Mouse (Mus musculus): Measurements from ENCODE around the gene Pip4k2a. TPM values are rescaled to one million over a fixed set of nuclear protein-coding genes. Genes with fewer than 3 reads are reported as not detected.

The Pip4k2a gene
- polyA plus RNA-seq, 1 experiment, result 10.4 TPM

- peaks cover 15% of the 10 kb centered on the region for H3K36me3 ChIP-seq (ENCODE audit: control insufficient read depth, insufficient read depth)
- no peak overlapping the region for H3ac ChIP-seq (ENCODE audit: control insufficient read depth, insufficient read length)
- no peaks in the 10 kb centered on the region for H3K27me3 ChIP-seq (ENCODE audit: control insufficient read depth, insufficient read depth, insufficient read length)
- no peak overlapping the region for H3K4me3 ChIP-seq
- TF ChIP-seq MAX (IDR thresholded peaks at IDR 0.05; ENCODE audit: low read depth), result no peak
- no peaks in the 10 kb centered on the region for H3K79me2 ChIP-seq (ENCODE audit: control insufficient read depth, insufficient read depth)
- no peak overlapping the region for H3K4me2 ChIP-seq (ENCODE audit: low read depth)
Measured at GRCm38 (mm10) chr2:18842527-18842926, 155.4 kb downstream of the Pip4k2a start.

DNA sequence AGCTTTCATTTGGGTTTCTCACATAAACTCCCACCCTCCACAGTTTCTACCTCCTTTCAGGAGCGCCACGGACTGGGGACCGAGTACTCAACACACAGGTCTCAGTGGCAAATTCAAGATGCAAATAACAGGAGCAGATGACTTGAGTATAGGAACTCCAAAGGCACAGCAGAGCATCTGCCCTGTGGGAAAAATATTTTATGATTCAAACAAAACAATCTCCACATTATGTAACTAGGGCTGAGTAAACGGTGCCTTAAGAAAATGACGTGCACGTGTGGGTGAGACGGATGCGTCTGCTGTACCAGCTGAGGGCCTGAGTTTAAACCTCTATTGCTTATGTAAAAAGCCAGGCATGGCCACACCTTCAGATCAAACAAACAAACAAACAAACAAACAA is 156.9 kb downstream of the Pip4k2a start:
- no peak for TF ChIP-seq CEBPB (IDR thresholded peaks at IDR 0.05; ENCODE audit: insufficient read depth, poor library complexity, severe bottlenecking)

DNA sequence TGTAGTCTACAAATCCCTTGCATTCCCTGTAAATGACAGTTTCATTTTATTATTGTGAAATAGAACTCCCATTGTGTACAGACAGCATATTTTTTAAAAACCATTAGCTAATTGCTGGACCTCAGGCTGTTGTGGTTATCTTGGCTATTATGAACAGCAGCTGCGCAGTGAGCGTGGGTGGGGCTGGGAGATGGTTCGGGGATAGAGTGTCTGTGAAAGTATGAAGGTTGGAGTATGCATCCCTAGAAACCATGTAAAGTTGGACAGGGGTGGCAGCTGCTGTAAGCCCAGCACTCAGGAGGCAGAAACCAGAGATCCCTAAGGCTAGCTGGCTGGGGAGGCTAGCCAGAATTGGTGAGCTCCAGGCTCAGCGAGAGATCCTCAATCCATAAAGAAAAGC is 158.4 kb downstream of the Pip4k2a start:
- Histone ChIP-seq H3K36me3 (ENCODE audit: control insufficient read depth, insufficient read depth) (peaks cover 4% of the 10 kb centered on the region), H3ac (ENCODE audit: control insufficient read depth, insufficient read length) (no peak overlapping the region), H3K4me3 (no peak overlapping the region), H3K27me3 (ENCODE audit: control insufficient read depth, insufficient read depth, insufficient read length) (no peaks in the 10 kb centered on the region), H3K4me2 (ENCODE audit: low read depth) (peak overlapping the region; percentile 64), H3K79me2 (ENCODE audit: control insufficient read depth, insufficient read depth) (no peaks in the 10 kb centered on the region)
- TF ChIP-seq USF1 (IDR thresholded peaks at IDR 0.05; ENCODE audit: low read depth) (no peak), CEBPB (IDR thresholded peaks at IDR 0.05; ENCODE audit: insufficient read depth, poor library complexity, severe bottlenecking) (peak; percentile 79), MYOD1 (IDR thresholded peaks at IDR 0.05; ENCODE audit: control insufficient read depth in 1 of 3, insufficient read length in 2 of 3, low read depth in 2 of 3) (peak; percentile 75 to 94 (median 91)), TCF12 (IDR thresholded peaks at IDR 0.05; ENCODE audit: insufficient read depth, poor library complexity, severe bottlenecking) (peak; percentile 94), POLR2AphosphoS2 (IDR thresholded peaks at IDR 0.05; ENCODE audit: insufficient read length, low read depth) (no peak), TCF3 (IDR thresholded peaks at IDR 0.05; ENCODE audit: insufficient read length, low read depth) (peak; percentile 64), MYOG (IDR thresholded peaks at IDR 0.05; ENCODE audit: control insufficient read depth in 1 of 3, insufficient read depth in 1 of 3, insufficient read length in 2 of 3, low read depth in 2 of 3) (peak; percentile 36 to 91 (median 89))

More for the DNA sequence above, 156.9 kb downstream of the Pip4k2a start:
- Histone ChIP-seq H3K4me2 (ENCODE audit: low read depth) (no peak overlapping the region), H3K36me3 (ENCODE audit: control insufficient read depth, insufficient read depth) (peaks cover 15% of the 10 kb centered on the region), H3K4me3 (no peak overlapping the region), H3K79me2 (ENCODE audit: control insufficient read depth, insufficient read depth) (no peaks in the 10 kb centered on the region), H3K27me3 (ENCODE audit: control insufficient read depth, insufficient read depth, insufficient read length) (no peaks in the 10 kb centered on the region), H3ac (ENCODE audit: control insufficient read depth, insufficient read length) (no peak overlapping the region)

- no peaks in the 10 kb centered on the region for H3K79me2 ChIP-seq (ENCODE audit: control insufficient read depth, insufficient read depth)
- TF ChIP-seq SRF (IDR thresholded peaks at IDR 0.05; ENCODE audit: control insufficient read depth, insufficient read length, low read depth) (no peak), MYOD1 (IDR thresholded peaks at IDR 0.05; ENCODE audit: control insufficient read depth in 1 of 3, insufficient read length in 2 of 3, low read depth in 2 of 3) (no peak), POLR2AphosphoS2 (IDR thresholded peaks at IDR 0.05; ENCODE audit: insufficient read length, low read depth) (no peak), CEBPB (IDR thresholded peaks at IDR 0.05; ENCODE audit: insufficient read depth, poor library complexity, severe bottlenecking) (no peak), TCF12 (IDR thresholded peaks at IDR 0.05; ENCODE audit: insufficient read depth, poor library complexity, severe bottlenecking) (no peak), USF1 (IDR thresholded peaks at IDR 0.05; ENCODE audit: low read depth) (no peak), E2F4 (IDR thresholded peaks at IDR 0.05; ENCODE audit: insufficient read depth) (no peak), TCF3 (IDR thresholded peaks at IDR 0.05; ENCODE audit: insufficient read length, low read depth) (no peak), MYOG (IDR thresholded peaks at IDR 0.05; ENCODE audit: control insufficient read depth in 1 of 3, insufficient read depth in 1 of 3, insufficient read length in 2 of 3, low read depth in 2 of 3) (no peak), MAX (IDR thresholded peaks at IDR 0.05; ENCODE audit: low read depth) (no peak), POLR2A (IDR thresholded peaks at IDR 0.05; ENCODE audit: insufficient read length, low read depth) (no peak), REST (IDR thresholded peaks at IDR 0.05; ENCODE audit: insufficient read depth, insufficient read length) (no peak)
- no peaks in the 10 kb centered on the region for H3K36me3 ChIP-seq (ENCODE audit: control insufficient read depth, insufficient read depth)
- H3ac ChIP-seq (ENCODE audit: control insufficient read depth, insufficient read length), result no peak overlapping the region
- H3K4me2 ChIP-seq (ENCODE audit: low read depth), result no peak overlapping the region
- H3K4me3 ChIP-seq, result no peak overlapping the region
- H3K27me3 ChIP-seq (ENCODE audit: control insufficient read depth, insufficient read depth, insufficient read length), result no peaks in the 10 kb centered on the region
Measured at GRCm38 (mm10) chr2:18835266-18835908, 162.5 kb downstream of the Pip4k2a start.

- Histone ChIP-seq H3K4me2 (ENCODE audit: low read depth) (no peak overlapping the region), H3K4me3 (no peak overlapping the region), H3K36me3 (ENCODE audit: control insufficient read depth, insufficient read depth) (no peaks in the 10 kb centered on the region), H3K27me3 (ENCODE audit: control insufficient read depth, insufficient read depth, insufficient read length) (no peaks in the 10 kb centered on the region), H3ac (ENCODE audit: control insufficient read depth, insufficient read length) (no peak overlapping the region), H3K79me2 (ENCODE audit: control insufficient read depth, insufficient read depth) (no peaks in the 10 kb centered on the region)
- TF ChIP-seq MYOG (IDR thresholded peaks at IDR 0.05; ENCODE audit: control insufficient read depth in 1 of 3, insufficient read depth in 1 of 3, insufficient read length in 2 of 3, low read depth in 2 of 3) (no peak), MYOD1 (IDR thresholded peaks at IDR 0.05; ENCODE audit: control insufficient read depth in 1 of 3, insufficient read length in 2 of 3, low read depth in 2 of 3) (peak in 1 of 3 experiments; percentile 42), CEBPB (IDR thresholded peaks at IDR 0.05; ENCODE audit: insufficient read depth, poor library complexity, severe bottlenecking) (no peak)
Measured at GRCm38 (mm10) chr2:18833024-18833590, 164.8 kb downstream of the Pip4k2a start.

Data from myocyte (in vitro differentiated cells).